Mouse (Mus musculus) mouse embryonic stem cell (cell line): ENCODE measurements around the gene Ddx31.

Experiments used
- in situ Hi-C, 2 experiments: fragments of 300-500 bp; cut with MboI; formaldehyde crosslinking; loops; 1 replicate in 1 of 2; 3 replicates in 1 of 2; pipeline ENCODE4 v1.14.3; 2019 to 2020; ENCODE audit warnings: low sequenced_read_pairs in 2 of 2, low pct_unique_long_range_greater_than_20kb in 1 of 2, mixed read lengths in 1 of 2; ENCODE audit not compliant: unreplicated experiment in 1 of 2

Gene Ddx31

GRCm38 (mm10) chr2:28908389-28909153 lies 68.4 kb downstream of the Ddx31 start:
- in situ Hi-C loops, result no loop called here

- in situ Hi-C loops, result no loop called here
Observed at GRCm38 (mm10) chr2:28909186-28909817, 69.1 kb downstream of the Ddx31 start.

- in situ Hi-C loops, result no loop called here
Observed at GRCm38 (mm10) chr2:28909818-28910710, 69.9 kb downstream of the Ddx31 start.

- in situ Hi-C loops, result no loop called here
Observed at GRCm38 (mm10) chr2:28910877-28911276, 70.7 kb downstream of the Ddx31 start.

- in situ Hi-C loops, result no loop called here
Observed at GRCm38 (mm10) chr2:28911331-28912038, 71.3 kb downstream of the Ddx31 start.

GRCm38 (mm10) chr2:28912039-28912700 lies 72.0 kb downstream of the Ddx31 start:
- in situ Hi-C loops, result no loop called here

- in situ Hi-C loops, result no loop called here
Observed at GRCm38 (mm10) chr2:28912961-28913360, 72.8 kb downstream of the Ddx31 start.

- in situ Hi-C loops, result no loop called here
Observed at GRCm38 (mm10) chr2:28914121-28914520, 73.9 kb downstream of the Ddx31 start.

GRCm38 (mm10) chr2:28915104-28915738 lies 75.0 kb downstream of the Ddx31 start:
- in situ Hi-C loops, result no loop called here

- in situ Hi-C loops, result no loop called here
Observed at GRCm38 (mm10) chr2:28915768-28916512, 75.7 kb downstream of the Ddx31 start.

- in situ Hi-C loops, result no loop called here
Observed at GRCm38 (mm10) chr2:28916513-28916865, 76.3 kb downstream of the Ddx31 start, which contains the start of gene Barhl1. Gene Barhl1 (minus strand): TSS chr2:28916668.

- in situ Hi-C loops, result no loop called here
Observed at GRCm38 (mm10) chr2:28917156-28917517, 76.9 kb downstream of the Ddx31 start.

- in situ Hi-C loops, result no loop called here
Observed at GRCm38 (mm10) chr2:28917518-28918361, 77.5 kb downstream of the Ddx31 start.

GRCm38 (mm10) chr2:28919001-28919400 lies 78.8 kb downstream of the Ddx31 start:
- in situ Hi-C loops, result no loop called here

- in situ Hi-C loops, result loop anchor here (5.0 kb wide), 1 partner anchor 128 kb away; no protein-coding TSS in a partner anchor
Observed at GRCm38 (mm10) chr2:28923912-28924311, 83.7 kb downstream of the Ddx31 start.

GRCm38 (mm10) chr2:28930571-28930970 lies 90.4 kb downstream of the Ddx31 start:
- in situ Hi-C loops, result loop anchor here (5.0 kb wide), 1 partner anchor 47 kb away; no protein-coding TSS in a partner anchor
